Mouse (Mus musculus): ENCODE data around the gene Tfb1m. TPM values are rescaled to one million over a fixed set of nuclear protein-coding genes. Genes with fewer than 3 reads are reported as not detected.
A peak's percentile ranks its signal among the peaks of the same experiment; 100 is the strongest.

Gene Tfb1m
- polyA plus RNA-seq, 1 experiment from 2014 or later, result 21.4 TPM

GRCm38 (mm10) chr17:3500936-3501335 is 56.6 kb downstream of the Tfb1m start:
- Histone ChIP-seq H3K36me3 (ENCODE audit: control insufficient read depth, insufficient read depth, low read length) (no peaks in the 10 kb centered on the region), H3K4me3 (ENCODE audit: low read depth, low read length) (no peak overlapping the region), H3K27me3 (ENCODE audit: control insufficient read depth, insufficient read depth, low read length) (no peaks in the 10 kb centered on the region), H3K9me3 (ENCODE audit: control insufficient read depth, low read length) (no peaks in the 10 kb centered on the region), H3K27ac (replicated peaks; ENCODE audit: low read depth, low read length) (no peak overlapping the region), H3K4me1 (ENCODE audit: control insufficient read depth, insufficient read depth, low read length) (no peaks in the 10 kb centered on the region), H3K4me2 (ENCODE audit: low read depth, severe bottlenecking) (no peak overlapping the region), H3K9ac (ENCODE audit: low read length) (no peak overlapping the region)
- 83% methylated on average over 4 of the region's 4 CpGs for WGBS
- ATAC-seq (ENCODE audit: insufficient number of reproducible peaks, low FRiP score, low TSS enrichment, low read depth), result no peak
- DNase-seq (ENCODE audit: low spot score), result no peak

- no peaks in the 10 kb centered on the region for H3K9me3 ChIP-seq (ENCODE audit: control insufficient read depth, low read length)
- no peak overlapping the region for H3K27ac ChIP-seq (replicated peaks; ENCODE audit: low read depth, low read length)
- DNase-seq (ENCODE audit: low spot score), result no peak
- no peaks in the 10 kb centered on the region for H3K4me1 ChIP-seq (ENCODE audit: control insufficient read depth, insufficient read depth, low read length)
- 93% methylated on average over 6 of the region's 6 CpGs for WGBS
- ATAC-seq (ENCODE audit: insufficient number of reproducible peaks, low FRiP score, low TSS enrichment, low read depth), result no peak
- no peaks in the 10 kb centered on the region for H3K36me3 ChIP-seq (ENCODE audit: control insufficient read depth, insufficient read depth, low read length)
- no peak overlapping the region for H3K9ac ChIP-seq (ENCODE audit: low read length)
- H3K4me2 ChIP-seq (ENCODE audit: low read depth, severe bottlenecking), result no peak overlapping the region
- no peak overlapping the region for H3K4me3 ChIP-seq (ENCODE audit: low read depth, low read length)
- H3K27me3 ChIP-seq (ENCODE audit: control insufficient read depth, insufficient read depth, low read length), result no peaks in the 10 kb centered on the region
These were observed 57.5 kb downstream of the Tfb1m start for GRCm38 (mm10) chr17:3500076-3500475.

GRCm38 (mm10) chr17:3499468-3499867 is 58.1 kb downstream of the Tfb1m start:
- Histone ChIP-seq H3K4me2 (ENCODE audit: low read depth, severe bottlenecking) (no peak overlapping the region), H3K9me3 (ENCODE audit: control insufficient read depth, low read length) (no peaks in the 10 kb centered on the region), H3K4me1 (ENCODE audit: control insufficient read depth, insufficient read depth, low read length) (no peaks in the 10 kb centered on the region), H3K27ac (replicated peaks; ENCODE audit: low read depth, low read length) (no peak overlapping the region), H3K36me3 (ENCODE audit: control insufficient read depth, insufficient read depth, low read length) (no peaks in the 10 kb centered on the region), H3K9ac (ENCODE audit: low read length) (no peak overlapping the region), H3K27me3 (ENCODE audit: control insufficient read depth, insufficient read depth, low read length) (no peaks in the 10 kb centered on the region), H3K4me3 (ENCODE audit: low read depth, low read length) (no peak overlapping the region)
- no peak for ATAC-seq (ENCODE audit: insufficient number of reproducible peaks, low FRiP score, low TSS enrichment, low read depth)
- 93% methylated on average over 8 of the region's 8 CpGs for WGBS
- DNase-seq (ENCODE audit: low spot score), result no peak

- H3K36me3 ChIP-seq (ENCODE audit: control insufficient read depth, insufficient read depth, low read length), result no peaks in the 10 kb centered on the region
- H3K9ac ChIP-seq (ENCODE audit: low read length), result no peak overlapping the region
- H3K27ac ChIP-seq (replicated peaks; ENCODE audit: low read depth, low read length), result no peak overlapping the region
- DNase-seq (ENCODE audit: low spot score) (no peak), ATAC-seq (ENCODE audit: insufficient number of reproducible peaks, low FRiP score, low TSS enrichment, low read depth) (no peak)
- no peak overlapping the region for H3K4me3 ChIP-seq (ENCODE audit: low read depth, low read length)
- H3K27me3 ChIP-seq (ENCODE audit: control insufficient read depth, insufficient read depth, low read length), result no peaks in the 10 kb centered on the region
- no peaks in the 10 kb centered on the region for H3K9me3 ChIP-seq (ENCODE audit: control insufficient read depth, low read length)
- whole genome bisulfite sequencing, result 85% methylated on average over 3 of the region's 3 CpGs
- H3K4me2 ChIP-seq (ENCODE audit: low read depth, severe bottlenecking), result no peak overlapping the region
- H3K4me1 ChIP-seq (ENCODE audit: control insufficient read depth, insufficient read depth, low read length), result no peaks in the 10 kb centered on the region
These were observed 59.0 kb downstream of the Tfb1m start for GRCm38 (mm10) chr17:3498580-3498979.

GRCm38 (mm10) chr17:3498086-3498485 is 59.5 kb downstream of the Tfb1m start:
- 32% methylated on average over 3 of the region's 3 CpGs for WGBS
- DNase-seq (ENCODE audit: low spot score), result peak; percentile 76
- no peaks in the 10 kb centered on the region for H3K36me3 ChIP-seq (ENCODE audit: control insufficient read depth, insufficient read depth, low read length)
- H3K27me3 ChIP-seq (ENCODE audit: control insufficient read depth, insufficient read depth, low read length), result no peaks in the 10 kb centered on the region
- H3K4me3 ChIP-seq (ENCODE audit: low read depth, low read length), result no peak overlapping the region
- ATAC-seq (ENCODE audit: insufficient number of reproducible peaks, low FRiP score, low TSS enrichment, low read depth), result no peak
- no peaks in the 10 kb centered on the region for H3K9me3 ChIP-seq (ENCODE audit: control insufficient read depth, low read length)
- no peak overlapping the region for H3K27ac ChIP-seq (replicated peaks; ENCODE audit: low read depth, low read length)
- H3K4me1 ChIP-seq (ENCODE audit: control insufficient read depth, insufficient read depth, low read length), result no peaks in the 10 kb centered on the region
- H3K4me2 ChIP-seq (ENCODE audit: low read depth, severe bottlenecking), result no peak overlapping the region
- H3K9ac ChIP-seq (ENCODE audit: low read length), result no peak overlapping the region

GRCm38 (mm10) chr17:3496080-3496479 is 61.5 kb downstream of the Tfb1m start:
- Histone ChIP-seq H3K4me3 (ENCODE audit: low read depth, low read length) (no peak overlapping the region), H3K9me3 (ENCODE audit: control insufficient read depth, low read length) (no peaks in the 10 kb centered on the region), H3K36me3 (ENCODE audit: control insufficient read depth, insufficient read depth, low read length) (no peaks in the 10 kb centered on the region), H3K4me1 (ENCODE audit: control insufficient read depth, insufficient read depth, low read length) (no peaks in the 10 kb centered on the region), H3K9ac (ENCODE audit: low read length) (no peak overlapping the region), H3K4me2 (ENCODE audit: low read depth, severe bottlenecking) (no peak overlapping the region), H3K27me3 (ENCODE audit: control insufficient read depth, insufficient read depth, low read length) (no peaks in the 10 kb centered on the region), H3K27ac (replicated peaks; ENCODE audit: low read depth, low read length) (no peak overlapping the region)
- DNase-seq (ENCODE audit: low spot score) (no peak), ATAC-seq (ENCODE audit: insufficient number of reproducible peaks, low FRiP score, low TSS enrichment, low read depth) (no peak)
- 89% methylated on average over 3 of the region's 3 CpGs for WGBS

GRCm38 (mm10) chr17:3495576-3495975 is 62.0 kb downstream of the Tfb1m start:
- 58% methylated on average over 2 of the region's 2 CpGs for WGBS
- H3K36me3 ChIP-seq (ENCODE audit: control insufficient read depth, insufficient read depth, low read length), result no peaks in the 10 kb centered on the region
- H3K4me3 ChIP-seq (ENCODE audit: low read depth, low read length), result no peak overlapping the region

GRCm38 (mm10) chr17:3491667-3492066 is 65.9 kb downstream of the Tfb1m start:
- H3K36me3 ChIP-seq (ENCODE audit: control insufficient read depth, insufficient read depth, low read length), result no peaks in the 10 kb centered on the region
- no peak overlapping the region for H3K4me3 ChIP-seq (ENCODE audit: low read depth, low read length)
- no peaks in the 10 kb centered on the region for H3K27me3 ChIP-seq (ENCODE audit: control insufficient read depth, insufficient read depth, low read length)
- H3K9ac ChIP-seq (ENCODE audit: low read length), result no peak overlapping the region
- no peaks in the 10 kb centered on the region for H3K4me1 ChIP-seq (ENCODE audit: control insufficient read depth, insufficient read depth, low read length)
- H3K9me3 ChIP-seq (ENCODE audit: control insufficient read depth, low read length), result no peaks in the 10 kb centered on the region
- WGBS, result 88% methylated on average over 6 of the region's 6 CpGs
- H3K27ac ChIP-seq (replicated peaks; ENCODE audit: low read depth, low read length), result no peak overlapping the region
- ATAC-seq (ENCODE audit: insufficient number of reproducible peaks, low FRiP score, low TSS enrichment, low read depth), result no peak
- DNase-seq (ENCODE audit: low spot score), result no peak
- H3K4me2 ChIP-seq (ENCODE audit: low read depth, severe bottlenecking), result no peak overlapping the region

More at GRCm38 (mm10) chr17:3495576-3495975, 62.0 kb downstream of the Tfb1m start:
- Histone ChIP-seq H3K4me2 (ENCODE audit: low read depth, severe bottlenecking) (no peak overlapping the region), H3K9ac (ENCODE audit: low read length) (no peak overlapping the region), H3K27me3 (ENCODE audit: control insufficient read depth, insufficient read depth, low read length) (no peaks in the 10 kb centered on the region), H3K9me3 (ENCODE audit: control insufficient read depth, low read length) (no peaks in the 10 kb centered on the region), H3K4me1 (ENCODE audit: control insufficient read depth, insufficient read depth, low read length) (no peaks in the 10 kb centered on the region), H3K27ac (replicated peaks; ENCODE audit: low read depth, low read length) (no peak overlapping the region)
- ATAC-seq (ENCODE audit: insufficient number of reproducible peaks, low FRiP score, low TSS enrichment, low read depth) (no peak), DNase-seq (ENCODE audit: low spot score) (no peak)

GRCm38 (mm10) chr17:3491065-3491464 is 66.5 kb downstream of the Tfb1m start:
- H3K4me3 ChIP-seq (ENCODE audit: low read depth, low read length), result no peak overlapping the region
- no peaks in the 10 kb centered on the region for H3K36me3 ChIP-seq (ENCODE audit: control insufficient read depth, insufficient read depth, low read length)
- no peaks in the 10 kb centered on the region for H3K9me3 ChIP-seq (ENCODE audit: control insufficient read depth, low read length)
- no peaks in the 10 kb centered on the region for H3K4me1 ChIP-seq (ENCODE audit: control insufficient read depth, insufficient read depth, low read length)
- ATAC-seq (ENCODE audit: insufficient number of reproducible peaks, low FRiP score, low TSS enrichment, low read depth) (no peak), DNase-seq (ENCODE audit: low spot score) (no peak)
- no peaks in the 10 kb centered on the region for H3K27me3 ChIP-seq (ENCODE audit: control insufficient read depth, insufficient read depth, low read length)
- WGBS, result 69% methylated on average over 5 of the region's 5 CpGs
- no peak overlapping the region for H3K9ac ChIP-seq (ENCODE audit: low read length)
- no peak overlapping the region for H3K27ac ChIP-seq (replicated peaks; ENCODE audit: low read depth, low read length)
- H3K4me2 ChIP-seq (ENCODE audit: low read depth, severe bottlenecking), result no peak overlapping the region

All from limb, embryonic 11.5 days (tissue).